Mouse (Mus musculus) brown adipose tissue, adult 24 weeks (tissue): ENCODE data around the gene Cnnm4. TPM values are rescaled to one million over a fixed set of nuclear protein-coding genes. Genes with fewer than 3 reads are reported as not detected.

Experiments
- H3K27ac ChIP-seq: fragments of 200-500 bp; replicated peaks from 2 replicates; pipeline ENCODE4 v1.5.1; 2012; ENCODE audit warnings: low read depth, mild to moderate bottlenecking, low read length
- H3K4me1 ChIP-seq: fragments of 200-500 bp; 2 replicates; pipeline ENCODE4 v1.6.1; 2012; ENCODE audit warnings: low read length, mixed read lengths; ENCODE audit not compliant: control insufficient read depth, insufficient read depth, insufficient read length
- H3K4me3 ChIP-seq: fragments of 200-500 bp; 2 replicates; pipeline ENCODE4 v1.5.1; 2012; ENCODE audit warnings: low read depth, mild to moderate bottlenecking, low read length, moderate library complexity; ENCODE audit not compliant: insufficient read depth
- polyA plus RNA-seq: library from polyadenylated mRNA; stranded (reverse); fragments of >200 nt; gene quantifications from 2 replicates; pipeline ENCODE4 v1.2.4, GENCODE M21; 2012; ENCODE audit not compliant: missing spikeins, insufficient read depth, insufficient read length

Cnnm4 gene
- polyA plus RNA-seq, 1 experiment: 1.5 TPM

DNA sequence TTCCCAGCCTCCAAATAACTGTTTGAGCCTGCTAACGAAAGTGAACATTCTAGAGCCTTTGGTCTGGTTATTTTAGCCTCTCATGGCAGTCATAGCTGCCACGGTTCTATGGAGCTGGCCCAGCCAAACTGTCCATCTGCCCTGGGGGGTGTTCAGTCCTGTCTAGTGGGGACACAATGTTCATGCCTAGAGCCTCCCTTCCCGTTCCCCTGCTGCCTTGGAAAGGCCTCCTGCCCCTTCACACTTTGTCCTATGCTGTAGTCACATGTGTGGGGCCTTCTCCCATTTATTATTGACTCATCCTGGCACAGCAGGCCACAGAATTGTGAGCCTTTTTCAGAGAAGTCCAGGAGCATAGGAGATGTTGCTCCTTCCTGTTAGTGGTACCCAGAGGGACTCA lies 46.8 kb downstream of the Cnnm4 start:
- Histone ChIP-seq H3K27ac (no peak overlapping the region), H3K4me1 (0 out of 2 replicates have a peak, but pooled peaks cover 9% of the 10 kb centered on the region)

DNA sequence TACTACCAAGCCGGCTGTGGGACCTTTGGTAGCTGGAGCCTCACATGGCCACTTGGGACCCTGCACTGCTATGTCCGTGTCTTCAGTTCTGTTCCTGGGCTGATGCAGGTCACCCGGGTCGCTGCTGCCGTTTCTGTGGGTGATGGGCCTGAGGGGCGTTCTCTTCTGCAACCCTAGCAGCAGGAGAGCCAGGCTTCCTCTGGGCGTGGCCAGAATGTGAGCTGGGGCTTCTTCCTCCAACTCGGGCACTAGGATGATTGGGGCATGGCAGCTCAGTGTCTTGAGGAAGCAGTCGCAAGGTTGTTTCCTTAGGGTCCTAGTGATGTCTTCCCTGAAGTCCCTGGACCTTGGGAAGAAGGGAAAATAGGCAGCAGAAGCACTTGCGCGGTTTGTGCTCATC lies 48.2 kb downstream of the Cnnm4 start:
- 0 out of 2 replicates have a peak, but pooled peaks cover 5% of the 10 kb centered on the region for H3K4me1 ChIP-seq
- H3K4me3 ChIP-seq: no peak overlapping the region
- no peak overlapping the region for H3K27ac ChIP-seq

More for the DNA sequence above, 46.8 kb downstream of the Cnnm4 start:
- no peak overlapping the region for H3K4me3 ChIP-seq

DNA sequence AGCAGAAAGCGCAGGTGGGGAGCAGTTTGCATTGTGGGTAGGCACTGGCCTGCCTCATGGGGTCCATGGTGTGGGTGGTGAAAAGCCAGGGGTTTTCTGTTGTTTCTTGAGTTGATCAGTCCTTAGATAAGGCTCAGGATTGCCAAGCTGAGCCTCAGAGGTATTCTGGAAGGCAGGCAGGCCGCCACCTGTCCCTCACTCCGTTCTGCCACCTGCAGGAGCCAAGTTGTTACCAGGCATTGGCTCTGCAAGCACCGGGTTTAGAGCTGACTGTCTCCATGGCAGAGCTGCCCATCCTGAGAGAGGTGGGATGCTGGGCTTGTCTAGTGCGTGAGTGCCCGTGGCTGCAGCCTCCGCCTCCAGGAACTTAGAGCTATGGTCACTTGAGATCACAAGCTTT lies 50.8 kb downstream of the Cnnm4 start:
- Histone ChIP-seq H3K4me3 (no peak overlapping the region), H3K4me1 (no peaks in the 10 kb centered on the region), H3K27ac (no peak overlapping the region)

DNA sequence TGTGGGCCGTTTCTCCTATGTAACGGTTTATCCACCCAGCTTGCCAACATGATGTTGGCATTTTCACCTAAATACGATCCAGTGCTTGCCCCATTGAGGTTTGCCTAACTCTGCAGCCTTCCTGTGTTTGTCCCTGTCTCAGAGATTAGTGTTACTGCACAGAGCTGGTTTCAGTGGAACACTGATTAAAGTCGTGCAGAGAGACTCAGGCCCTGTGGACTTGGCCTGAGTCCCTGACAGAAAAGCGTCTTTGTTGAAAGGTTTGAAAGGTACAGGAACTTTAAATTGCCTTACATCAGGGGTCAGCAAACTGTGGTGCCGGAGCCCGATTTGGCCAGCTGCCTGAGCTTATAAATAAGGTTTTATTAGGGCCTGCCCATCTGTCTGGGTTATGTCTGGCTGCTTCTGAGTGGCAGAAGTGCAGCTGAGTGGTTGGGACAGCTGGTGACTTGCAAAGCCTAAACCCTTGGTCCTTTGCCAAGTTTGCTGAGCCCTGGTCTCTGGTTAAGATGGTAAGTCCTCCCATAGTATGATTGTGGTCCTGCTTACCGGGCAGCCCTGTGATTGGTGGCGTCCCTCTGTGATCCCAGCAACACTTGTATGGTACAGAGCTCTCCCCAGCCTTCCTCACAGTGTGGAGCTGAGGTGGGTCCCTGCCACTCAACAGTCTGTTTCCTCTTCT lies 52.1 kb downstream of the Cnnm4 start:
- Histone ChIP-seq H3K27ac (no peak overlapping the region), H3K4me3 (no peak overlapping the region), H3K4me1 (no peaks in the 10 kb centered on the region)

DNA sequence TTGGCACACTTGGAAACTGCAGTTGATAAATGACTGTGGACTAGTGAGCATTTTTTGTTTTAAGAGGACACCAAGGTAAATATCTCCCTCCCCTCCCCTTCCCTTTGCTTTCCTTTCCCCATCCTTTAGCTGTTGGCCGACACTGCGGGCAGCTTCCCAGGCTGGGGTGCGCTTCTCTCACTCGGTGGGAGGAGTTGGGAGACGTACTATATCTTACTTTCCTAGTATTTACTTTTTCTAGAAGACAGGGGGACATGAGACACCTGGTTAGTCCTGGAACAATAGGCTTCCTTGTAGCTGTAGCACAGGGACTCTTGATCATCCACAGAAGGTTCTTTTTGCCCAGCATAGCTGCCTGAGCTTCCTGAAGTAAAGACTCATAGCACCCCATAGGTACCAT lies 52.6 kb downstream of the Cnnm4 start:
- Histone ChIP-seq H3K27ac (no peak overlapping the region), H3K4me3 (no peak overlapping the region), H3K4me1 (no peaks in the 10 kb centered on the region)

DNA sequence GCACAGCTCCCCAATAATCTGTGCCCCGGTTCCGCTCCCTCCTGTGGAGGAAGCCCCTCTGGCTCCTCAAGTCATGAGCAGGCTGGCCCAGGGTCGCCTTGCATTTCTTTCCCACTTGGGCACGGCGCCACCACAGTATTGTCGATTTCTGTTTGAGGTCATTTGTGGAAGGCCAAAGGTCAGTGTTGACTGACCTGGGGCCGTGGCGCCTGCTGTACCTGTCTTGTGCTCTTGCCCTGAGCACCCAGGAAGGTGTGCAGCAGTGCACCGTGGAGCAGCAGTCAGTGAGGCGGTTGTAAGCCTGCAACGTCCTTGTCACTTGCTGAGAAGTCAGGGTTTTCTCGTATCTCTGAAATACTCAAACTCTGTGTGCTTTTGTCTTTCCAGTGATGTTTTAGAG lies 54.4 kb downstream of the Cnnm4 start:
- Histone ChIP-seq H3K4me1 (no peaks in the 10 kb centered on the region), H3K27ac (no peak overlapping the region), H3K4me3 (no peak overlapping the region)

DNA sequence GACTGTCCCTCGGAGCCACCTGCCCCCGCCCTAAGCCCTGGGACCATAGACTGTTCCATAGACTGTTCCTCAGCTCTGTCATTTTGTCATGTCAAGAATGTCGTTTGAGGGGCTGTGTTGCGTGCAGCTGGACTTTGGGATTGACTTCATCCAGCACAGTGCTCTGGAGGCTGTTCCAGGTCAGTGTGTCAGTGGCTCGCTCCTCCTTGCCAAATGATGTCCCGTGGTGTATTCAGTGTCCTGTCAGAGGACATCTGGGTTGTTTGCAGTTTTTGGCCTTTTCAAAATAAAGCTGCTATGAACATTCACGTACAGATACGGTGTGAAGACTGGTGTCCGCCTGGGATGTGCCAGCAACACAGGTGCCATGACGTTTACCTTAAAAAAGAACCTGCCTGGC lies 55.5 kb downstream of the Cnnm4 start:
- H3K4me3 ChIP-seq: no peak overlapping the region
- no peak overlapping the region for H3K27ac ChIP-seq
- no peaks in the 10 kb centered on the region for H3K4me1 ChIP-seq

DNA sequence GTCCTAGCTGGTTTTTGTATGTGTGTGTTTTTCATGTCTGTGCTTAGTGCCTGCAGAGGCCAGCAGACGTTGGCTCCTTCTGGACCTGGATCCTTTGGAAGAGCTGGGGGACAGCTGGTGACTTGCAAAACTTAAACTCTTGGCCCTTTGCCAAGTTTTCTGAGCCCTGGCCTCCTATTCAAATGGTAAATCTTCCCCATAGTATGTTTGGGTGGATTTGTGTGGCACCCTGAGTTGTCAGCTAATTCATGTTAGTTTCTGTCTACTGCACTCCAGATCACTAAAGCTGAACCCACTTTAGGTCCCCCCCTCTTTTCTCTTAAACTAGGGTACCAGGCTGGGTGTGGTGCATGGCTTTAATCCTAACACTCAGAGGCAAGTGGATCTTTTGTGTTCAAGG lies 56.9 kb downstream of the Cnnm4 start:
- peak overlapping the region; percentile 45; the same call in 1 of the 2 replicates for H3K27ac ChIP-seq
- H3K4me3 ChIP-seq: no peak overlapping the region
- no peaks in the 10 kb centered on the region for H3K4me1 ChIP-seq

DNA sequence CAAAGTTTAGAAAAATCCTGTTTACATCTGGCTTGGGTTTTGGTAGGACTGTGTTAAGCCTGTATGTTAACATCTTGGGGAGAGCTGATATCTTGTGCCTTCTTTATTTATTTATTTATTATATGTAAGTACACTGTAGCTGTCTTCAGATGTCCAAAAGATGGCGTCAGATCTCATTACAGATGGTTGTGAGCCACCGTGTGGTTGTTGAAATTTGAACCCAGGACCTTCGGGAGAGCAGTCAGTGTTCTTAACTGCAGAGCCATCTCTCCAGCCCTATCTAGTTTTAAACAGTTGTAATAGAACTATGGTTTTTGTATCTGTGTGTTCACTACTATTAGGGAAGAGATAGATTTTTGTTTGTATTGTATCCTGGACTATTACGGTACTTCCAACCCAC lies 57.9 kb downstream of the Cnnm4 start:
- H3K4me3 ChIP-seq: no peak overlapping the region
- H3K27ac ChIP-seq: no peak overlapping the region
- 0 out of 2 replicates have a peak, but pooled peaks cover 3% of the 10 kb centered on the region for H3K4me1 ChIP-seq

DNA sequence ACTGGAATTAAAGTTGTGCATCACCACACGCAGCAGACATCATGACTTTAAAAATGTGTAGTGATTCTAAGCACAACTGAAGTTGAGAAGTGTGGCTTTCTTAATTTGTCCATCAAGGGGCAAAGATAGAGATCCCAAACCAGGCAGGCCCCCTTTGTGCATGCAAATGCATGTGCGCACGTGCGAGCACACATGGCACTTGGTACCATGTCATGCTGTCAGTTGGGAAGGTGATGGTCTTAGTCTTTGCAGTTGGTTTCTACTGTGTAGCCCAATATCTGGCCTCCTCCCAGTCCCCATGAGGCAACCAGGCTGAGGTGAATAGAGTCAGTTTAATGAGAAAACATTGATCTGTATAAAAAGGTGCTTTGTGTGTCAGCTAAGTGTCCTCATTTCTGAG lies 58.5 kb downstream of the Cnnm4 start:
- H3K4me1 ChIP-seq: peaks cover 5% of the 10 kb centered on the region; the same call in 1 of the 2 replicates
- no peak overlapping the region for H3K4me3 ChIP-seq
- no peak overlapping the region for H3K27ac ChIP-seq

DNA sequence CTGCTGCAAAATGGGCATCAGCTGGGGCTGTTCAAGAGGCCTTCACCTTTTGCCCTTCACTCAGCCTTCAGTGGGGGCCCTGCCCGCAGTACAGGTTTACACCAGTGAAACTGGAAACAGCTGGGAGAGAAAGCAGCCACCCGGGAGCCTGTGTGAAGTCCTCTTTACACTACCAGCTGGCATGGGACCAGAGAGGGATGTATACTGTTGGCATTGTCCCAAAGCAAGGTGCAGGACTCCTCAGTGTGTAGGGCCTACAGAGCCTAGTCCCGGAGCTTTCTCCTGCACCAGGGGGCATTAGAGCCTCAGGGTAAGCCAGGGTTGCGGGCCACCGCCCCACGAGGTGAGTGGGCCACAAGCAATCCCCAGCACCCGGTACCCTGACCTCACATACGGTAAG lies 59.1 kb downstream of the Cnnm4 start:
- Histone ChIP-seq H3K27ac (no peak overlapping the region; the same call in 1 of the 2 replicates), H3K4me3 (no peak overlapping the region), H3K4me1 (peaks cover 11% of the 10 kb centered on the region; the same call in 1 of the 2 replicates)

DNA sequence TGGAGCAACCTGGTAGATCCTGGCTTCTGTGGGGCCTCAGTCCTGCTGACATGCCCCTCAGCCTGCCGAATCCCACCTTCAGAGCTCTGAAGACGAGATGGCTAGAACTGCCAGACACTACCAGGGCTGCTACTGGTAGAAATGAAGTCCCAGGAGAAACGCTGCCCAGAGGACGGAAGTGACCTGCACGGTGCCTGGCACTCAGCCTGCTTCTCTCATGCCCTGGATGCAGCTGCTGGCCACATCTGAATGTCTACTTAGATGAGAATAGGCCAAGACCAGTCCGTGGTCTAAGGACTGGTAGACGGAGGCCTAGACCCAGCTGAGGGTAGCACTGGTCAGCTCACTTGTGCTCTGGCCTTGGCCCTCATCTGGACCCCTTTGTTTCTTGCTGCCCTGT lies 59.5 kb downstream of the Cnnm4 start:
- Histone ChIP-seq H3K27ac (peak overlapping the region; percentile 41), H3K4me1 (peaks cover 15% of the 10 kb centered on the region), H3K4me3 (no peak overlapping the region)

DNA sequence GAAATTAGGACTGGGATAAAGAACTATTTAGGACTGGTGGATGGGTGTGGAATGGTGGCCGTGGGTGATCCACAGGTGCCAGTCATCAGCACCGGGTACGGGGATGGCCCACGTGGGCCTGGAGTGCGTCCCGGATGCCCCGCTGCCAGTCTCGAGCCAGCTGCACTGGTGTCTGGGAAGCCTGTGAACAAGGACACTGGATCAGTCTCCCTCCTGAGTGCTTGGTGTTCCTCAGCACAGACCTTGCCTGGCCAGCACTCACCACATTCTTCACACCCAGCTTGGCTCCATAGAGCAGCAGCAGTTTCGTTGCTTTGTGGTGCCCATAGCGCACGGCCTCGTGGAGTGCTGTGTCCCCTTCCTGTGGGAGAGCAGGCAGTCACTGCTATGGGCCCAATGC lies 60.0 kb downstream of the Cnnm4 start:
- Histone ChIP-seq H3K27ac (peak overlapping the region; percentile 41), H3K4me3 (no peak overlapping the region), H3K4me1 (peaks cover 15% of the 10 kb centered on the region)

DNA sequence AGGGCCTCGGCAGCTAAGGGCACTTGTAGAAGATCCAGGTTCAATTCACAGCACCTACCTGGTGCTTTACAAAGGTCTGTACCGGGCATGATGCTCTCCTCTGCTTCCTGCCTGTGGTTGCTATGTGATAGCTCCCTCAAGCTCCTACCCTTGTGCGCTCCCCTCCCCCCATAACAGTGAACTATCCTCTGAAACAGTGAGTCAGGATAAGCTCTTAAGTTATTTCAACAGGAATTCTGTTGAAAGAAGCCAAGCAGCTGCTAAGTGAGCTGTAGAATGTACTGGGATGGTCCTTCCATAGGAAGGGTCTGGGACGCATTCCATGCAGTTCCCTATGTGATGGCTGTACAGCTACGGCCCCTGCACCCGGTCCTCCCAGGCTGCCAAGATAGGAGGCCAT lies 62.1 kb downstream of the Cnnm4 start:
- Histone ChIP-seq H3K4me3 (0 out of 2 replicates have a peak overlapping the region, but pooled peaks have one; percentile 9), H3K27ac (peak overlapping the region; percentile 91), H3K4me1 (peaks cover 16% of the 10 kb centered on the region)

DNA sequence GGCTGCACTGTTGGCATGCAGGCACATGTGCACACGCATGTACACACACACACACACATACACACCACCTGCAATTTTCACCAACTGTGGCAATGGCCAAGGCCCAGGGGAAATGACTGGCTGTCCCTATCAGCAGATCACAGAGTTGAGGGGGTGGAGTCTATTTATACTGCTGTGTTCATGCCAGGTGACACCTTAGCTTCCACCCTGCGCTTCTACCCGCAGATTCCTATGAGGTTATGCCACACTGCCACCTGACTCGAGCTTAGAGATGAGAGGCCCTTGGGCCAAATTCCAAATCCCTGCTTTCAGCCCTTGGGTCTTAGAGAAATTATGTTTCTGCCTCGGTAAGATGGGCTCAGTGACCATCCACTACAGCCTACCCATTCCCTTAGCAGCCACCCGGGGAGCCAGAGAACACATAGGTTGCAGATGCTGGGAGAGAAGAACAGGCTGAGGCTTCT lies 63.2 kb downstream of the Cnnm4 start:
- peak overlapping the region; percentile 91 for H3K27ac ChIP-seq
- H3K4me1 ChIP-seq: peaks cover 19% of the 10 kb centered on the region
- H3K4me3 ChIP-seq: no peak overlapping the region; the same call in 1 of the 2 replicates
